Mouse (Mus musculus): ENCODE results near the gene Mtf2.
"Not testable (repeated sequence)": the region's sequence is repeated elsewhere in the genome, so short reads cannot be mapped to it uniquely, and the experiment has no call there.

Gene Mtf2

GRCm38 (mm10) chr5:108065465-108066411 is at the start of gene Mtf2:
Gene Mtf2 (plus strand): TSS chr5:108065674.
- peak; percentile 98 for DNase-seq (ENCODE audit: low read depth)

GRCm38 (mm10) chr5:108017232-108017631 is 48.2 kb upstream of the Mtf2 start:
- no peak for DNase-seq (ENCODE audit: low read depth)

- DNase-seq (ENCODE audit: low read depth), result no peak
Measured at GRCm38 (mm10) chr5:108019367-108019766, 46.1 kb upstream of the Mtf2 start.

GRCm38 (mm10) chr5:108021346-108021745 is 44.1 kb upstream of the Mtf2 start:
- DNase-seq (ENCODE audit: low read depth), result no peak

GRCm38 (mm10) chr5:108028230-108028629 is 37.2 kb upstream of the Mtf2 start:
- no peak for DNase-seq (ENCODE audit: low read depth)

GRCm38 (mm10) chr5:108028797-108029536 is 36.5 kb upstream of the Mtf2 start:
- not testable (repeated sequence) for DNase-seq (ENCODE audit: low read depth)

GRCm38 (mm10) chr5:108029968-108030367 is 35.5 kb upstream of the Mtf2 start:
- DNase-seq (ENCODE audit: low read depth), result peak; percentile 63

- no peak for DNase-seq (ENCODE audit: low read depth)
Measured at GRCm38 (mm10) chr5:108031267-108031666, 34.2 kb upstream of the Mtf2 start.

GRCm38 (mm10) chr5:108034194-108034593 is 31.3 kb upstream of the Mtf2 start:
- DNase-seq (ENCODE audit: low read depth), result peak; percentile 81

- no peak for DNase-seq (ENCODE audit: low read depth)
Measured at GRCm38 (mm10) chr5:108035523-108035922, 30.0 kb upstream of the Mtf2 start.

GRCm38 (mm10) chr5:108042061-108042460 is 23.4 kb upstream of the Mtf2 start:
- no peak for DNase-seq (ENCODE audit: low read depth)

- DNase-seq (ENCODE audit: low read depth), result no peak
Measured at GRCm38 (mm10) chr5:108043908-108044307, 21.6 kb upstream of the Mtf2 start.

GRCm38 (mm10) chr5:108049711-108050268 is 15.7 kb upstream of the Mtf2 start:
- no peak for DNase-seq (ENCODE audit: low read depth)

GRCm38 (mm10) chr5:108051026-108051425 is 14.4 kb upstream of the Mtf2 start:
- DNase-seq (ENCODE audit: low read depth), result no peak

- not testable (repeated sequence) for DNase-seq (ENCODE audit: low read depth)
Measured at GRCm38 (mm10) chr5:108051727-108052126, 13.7 kb upstream of the Mtf2 start.

- no peak for DNase-seq (ENCODE audit: low read depth)
Measured at GRCm38 (mm10) chr5:108052200-108052599, 13.3 kb upstream of the Mtf2 start.

- DNase-seq (ENCODE audit: low read depth), result no peak
Measured at GRCm38 (mm10) chr5:108053566-108053965, 11.9 kb upstream of the Mtf2 start.

- no peak for DNase-seq (ENCODE audit: low read depth)
Measured at GRCm38 (mm10) chr5:108060413-108060812, 5.1 kb upstream of the Mtf2 start.

- DNase-seq (ENCODE audit: low read depth), result no peak
Measured at GRCm38 (mm10) chr5:108072301-108072700, 6.8 kb downstream of the Mtf2 start.

- peak; percentile 35 for DNase-seq (ENCODE audit: low read depth)
Measured at GRCm38 (mm10) chr5:108076241-108076640, 10.8 kb downstream of the Mtf2 start.

- DNase-seq (ENCODE audit: low read depth), result no peak
Measured at GRCm38 (mm10) chr5:108076833-108077540, 11.5 kb downstream of the Mtf2 start.

- DNase-seq (ENCODE audit: low read depth), result no peak
Measured at GRCm38 (mm10) chr5:108079603-108080002, 14.1 kb downstream of the Mtf2 start.

Measured in induced T-regulatory cell, adult 2 months (primary cell).